Mouse (Mus musculus): ENCODE measurements at regions not wholly inside any gene's neighbourhood (a gene's known extent, or its start where the extent isn't known, plus 50 kb on each side); places are given as distances from the start of the nearest gene placed in this dataset.
A peak's percentile ranks its signal among the peaks of the same experiment; 100 is the strongest.

DNA sequence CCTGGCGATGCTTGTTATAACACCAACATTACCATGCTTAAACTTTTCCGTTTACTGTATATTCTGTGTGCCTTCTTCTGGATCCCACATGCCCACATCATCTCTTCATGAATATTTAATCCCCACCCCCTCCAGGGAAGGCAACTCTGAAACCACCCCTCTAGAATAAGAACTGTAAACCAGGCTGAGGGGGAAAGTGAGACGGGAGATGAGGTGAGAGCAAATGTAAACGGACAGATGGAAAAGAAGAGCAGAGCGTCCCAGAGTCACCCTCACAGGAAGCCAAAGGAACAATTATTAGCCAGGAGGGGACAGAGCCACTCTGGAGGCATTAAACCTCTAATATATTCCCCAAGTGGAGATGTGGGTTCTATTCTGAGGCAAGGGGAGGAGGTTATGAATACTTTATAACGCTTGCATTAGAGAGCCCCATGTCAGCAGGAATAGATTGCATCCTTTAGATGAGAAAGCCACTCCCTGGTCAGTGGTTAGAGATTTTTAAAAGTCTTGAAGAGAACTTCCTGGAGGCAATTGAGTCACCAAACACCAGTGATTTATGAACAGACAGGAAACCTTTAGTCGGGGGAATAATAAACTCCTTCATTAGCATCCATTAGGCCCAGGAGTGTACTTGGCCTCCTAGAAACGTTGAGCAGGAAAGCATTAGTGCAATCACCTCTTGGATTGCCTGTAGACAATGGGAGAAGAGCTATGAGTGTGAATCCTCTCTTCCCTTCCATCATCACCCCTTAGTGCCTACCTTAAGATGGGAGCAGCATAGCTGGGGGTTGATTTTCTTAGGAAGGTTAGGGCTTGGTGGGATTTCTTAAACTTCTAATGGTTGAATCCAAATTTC, 220.1 kb downstream of the Elavl2 start:
- DNase-seq (ENCODE audit: low spot score in 2 of 2) = no peak

- no peak for DNase-seq (ENCODE audit: low spot score in 2 of 2)
Observed at GRCm38 (mm10) chr4:91164280-91165121, 236.1 kb downstream of the Elavl2 start.

DNA sequence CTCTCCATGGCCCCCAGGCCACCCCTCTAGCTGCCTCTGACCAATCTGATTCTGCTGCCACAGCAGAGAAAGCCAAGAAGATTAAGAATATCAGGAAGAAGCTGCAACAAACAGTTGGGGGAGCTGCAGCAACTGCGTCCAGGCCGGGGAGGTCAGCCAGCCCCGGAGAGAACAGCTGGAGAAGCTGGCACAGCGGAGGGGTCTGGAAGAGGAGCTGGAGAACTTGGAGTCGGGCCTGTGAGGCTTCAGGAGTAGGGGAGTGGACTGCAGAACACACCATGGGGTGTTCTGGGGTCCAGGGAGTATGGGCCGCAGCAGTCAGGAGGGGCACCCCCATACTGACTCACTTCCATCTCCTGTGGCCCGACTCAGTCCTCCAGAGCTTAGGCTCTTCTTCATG, 243.5 kb downstream of the Elavl2 start:
- DNase-seq (ENCODE audit: low spot score in 2 of 2) = no peak

DNA sequence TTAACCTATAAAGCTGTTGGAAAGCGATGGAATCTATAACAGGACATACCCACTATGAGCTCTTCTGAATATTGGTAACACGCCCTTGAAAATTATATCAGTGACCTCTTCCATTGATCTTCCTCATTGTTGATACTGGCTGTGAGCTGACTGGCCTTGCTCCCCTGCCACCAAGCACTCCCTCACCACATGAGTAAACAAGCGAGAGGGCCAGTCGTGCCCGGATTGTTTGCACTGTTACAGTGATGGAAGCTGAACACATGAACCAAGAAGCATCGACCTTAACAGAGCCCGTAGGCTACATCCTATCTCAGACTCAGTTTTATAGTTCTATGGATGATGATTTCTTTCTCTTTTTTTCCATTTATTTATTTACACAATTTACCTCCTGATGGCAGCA, 255.9 kb downstream of the Elavl2 start:
- no peak for DNase-seq (ENCODE audit: low spot score in 2 of 2)

- DNase-seq (ENCODE audit: low spot score in 2 of 2) = no peak
Observed at GRCm38 (mm10) chr4:91143906-91144305, 256.7 kb downstream of the Elavl2 start.

DNA sequence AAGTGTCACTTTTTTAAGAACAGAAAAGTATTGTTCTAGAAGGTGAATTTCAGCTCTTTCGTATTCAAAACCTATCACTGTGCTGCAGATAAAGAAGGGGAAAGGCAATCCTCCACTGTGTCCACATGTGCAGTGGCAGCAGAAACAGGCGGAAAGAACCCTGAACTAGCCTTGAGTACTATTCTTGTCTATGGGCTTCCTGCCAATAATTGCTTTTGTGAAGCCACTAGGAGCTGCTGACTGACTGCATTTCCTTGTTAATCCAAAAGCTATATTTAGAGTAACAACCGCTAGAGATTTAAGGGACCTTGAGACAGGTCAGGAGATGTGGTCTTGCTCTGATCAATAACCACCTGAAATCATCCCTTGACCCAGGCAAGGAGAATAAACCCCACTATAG, 265.3 kb downstream of the Elavl2 start:
- DNase-seq (ENCODE audit: low spot score in 2 of 2) = no peak

- no peak for DNase-seq (ENCODE audit: low spot score in 2 of 2)
Observed at GRCm38 (mm10) chr4:91132266-91132665, 268.3 kb downstream of the Elavl2 start.

DNA sequence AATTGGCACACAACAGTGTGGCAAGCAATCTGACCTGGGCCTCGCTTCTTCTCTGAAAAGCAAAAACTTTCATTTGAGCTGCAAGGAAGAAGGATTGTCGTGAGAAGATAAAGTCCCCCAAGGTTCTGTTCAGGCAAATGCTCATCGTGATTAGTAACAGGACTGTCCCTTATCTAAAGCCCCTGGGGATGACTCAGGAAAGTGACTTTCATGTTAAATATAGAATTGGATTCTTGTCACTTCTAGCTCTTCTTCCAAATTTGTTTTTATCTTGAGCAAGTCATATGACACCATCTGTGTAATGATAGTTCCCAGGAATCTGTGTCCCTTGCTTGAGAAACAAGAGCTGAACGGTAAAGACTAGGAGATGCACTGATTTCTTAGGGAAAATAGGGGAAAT, 280.3 kb downstream of the Elavl2 start:
- no peak for DNase-seq (ENCODE audit: low spot score in 2 of 2)

GRCm38 (mm10) chr4:91116807-91117609, 283.6 kb downstream of the Elavl2 start:
- DNase-seq (ENCODE audit: low spot score in 2 of 2) = peak in 1 of 2 experiments; percentile 22

DNA sequence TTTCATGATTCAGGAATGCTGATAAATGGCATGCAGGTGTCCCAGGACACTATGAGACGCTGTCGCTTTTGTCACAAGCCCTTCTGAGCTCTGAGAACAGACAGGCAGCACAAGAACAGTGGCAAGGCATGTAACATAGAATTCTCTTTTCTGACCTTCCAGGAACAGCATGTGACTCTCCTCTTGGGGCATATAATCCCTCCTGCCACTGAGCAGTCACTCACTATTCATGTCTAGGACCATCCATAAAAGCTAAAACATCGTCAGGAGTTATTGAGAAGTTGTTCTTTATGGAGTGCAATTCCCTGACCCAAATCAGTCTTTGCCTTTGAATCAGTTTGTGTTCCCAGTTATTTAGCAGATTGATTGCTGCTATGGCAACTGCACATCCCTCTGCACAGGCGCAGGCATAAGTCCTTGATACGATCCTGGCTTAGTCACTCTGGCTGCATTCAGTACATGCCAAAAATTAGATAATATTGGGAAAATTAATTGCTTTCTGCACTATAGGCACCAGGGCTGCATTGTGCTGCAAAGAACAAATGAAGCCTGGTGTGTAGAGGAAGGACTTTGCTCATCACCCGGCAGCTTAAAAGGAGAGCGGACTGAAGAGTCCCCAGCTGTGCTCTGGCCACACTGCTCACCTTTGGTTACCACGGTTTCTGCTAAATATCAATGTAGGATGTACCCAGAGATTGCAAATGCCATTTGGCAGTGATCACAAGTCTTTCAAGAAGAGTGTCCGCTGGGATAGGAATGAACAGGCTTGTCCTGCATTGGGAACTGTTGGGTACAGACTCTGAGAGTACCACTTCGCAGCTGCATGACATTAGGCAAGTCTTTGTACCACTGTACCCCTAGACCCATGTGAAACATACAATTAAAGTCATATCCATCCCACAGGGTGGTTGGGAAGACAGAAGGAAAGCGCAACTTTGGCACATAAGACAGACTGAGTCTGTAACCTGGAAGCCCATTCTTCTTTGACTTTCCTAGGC, 288.6 kb downstream of the Elavl2 start:
- DNase-seq (ENCODE audit: low spot score in 2 of 2) = peak in 1 of 2 experiments; percentile 18

- no peak for DNase-seq (ENCODE audit: low spot score in 2 of 2)
Observed at GRCm38 (mm10) chr4:91096086-91096485, 304.5 kb downstream of the Elavl2 start.

- DNase-seq (ENCODE audit: low spot score in 2 of 2) = no peak
Observed at GRCm38 (mm10) chr4:91094382-91094781, 306.2 kb downstream of the Elavl2 start.

DNA sequence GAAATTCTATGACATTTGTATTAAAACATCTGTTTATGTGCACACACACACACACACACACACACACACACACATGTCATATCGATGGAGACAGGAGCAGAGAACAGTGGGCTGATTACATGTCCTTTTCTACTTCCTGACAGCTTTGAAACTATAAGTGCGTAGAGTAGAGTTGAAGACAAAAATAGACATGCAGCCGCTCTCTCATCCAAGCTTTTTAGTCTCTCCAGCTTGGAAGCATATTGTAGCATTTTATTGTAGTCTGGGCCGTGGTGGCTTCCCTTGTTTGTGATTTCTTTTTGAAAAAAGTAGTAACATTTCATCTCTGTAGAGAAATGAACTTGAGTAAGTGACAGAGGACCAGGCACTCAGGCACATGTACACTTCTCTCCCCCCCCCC, 306.7 kb downstream of the Elavl2 start:
- no peak for DNase-seq (ENCODE audit: low spot score in 2 of 2)

- peak; percentile 32 to 43 for DNase-seq (ENCODE audit: low spot score in 2 of 2)
Observed at GRCm38 (mm10) chr4:91092323-91092722, 308.3 kb downstream of the Elavl2 start.

- DNase-seq (ENCODE audit: low spot score in 2 of 2) = no peak
Observed at GRCm38 (mm10) chr4:91091910-91092309, 308.7 kb downstream of the Elavl2 start.

- no peak for DNase-seq (ENCODE audit: low spot score in 2 of 2)
Observed at GRCm38 (mm10) chr4:91083950-91084349, 316.6 kb downstream of the Elavl2 start.

GRCm38 (mm10) chr4:91081447-91081846, 319.1 kb downstream of the Elavl2 start:
- no peak for DNase-seq (ENCODE audit: low spot score in 2 of 2)

GRCm38 (mm10) chr4:91080620-91081441, 319.8 kb downstream of the Elavl2 start:
- DNase-seq (ENCODE audit: low spot score in 2 of 2) = no peak

DNA sequence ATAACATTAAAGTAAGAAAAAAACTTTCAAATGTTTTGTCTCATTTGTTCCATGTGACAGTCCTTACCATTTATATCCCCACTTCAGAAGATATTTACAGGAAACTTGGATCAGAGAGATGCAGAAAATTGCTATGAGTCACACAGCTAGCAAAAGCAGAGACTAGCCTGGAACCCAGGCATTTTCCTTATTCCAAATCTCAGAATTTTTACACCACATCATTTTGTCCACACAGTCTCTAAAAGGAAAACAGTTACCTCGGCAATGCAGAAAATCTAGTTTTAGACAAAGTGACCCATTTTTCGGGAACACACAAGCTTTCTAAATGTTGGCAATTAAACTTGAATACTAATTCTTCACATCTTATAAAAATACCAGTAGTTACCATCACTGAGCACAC, 329.3 kb downstream of the Elavl2 start:
- no peak for DNase-seq (ENCODE audit: low spot score in 2 of 2)

All from layer of hippocampus, postnatal 10 days (tissue).